Mouse (Mus musculus) cerebellum, adult 18-20 months (tissue): ENCODE measurements at regions not wholly inside any gene's neighbourhood (a gene's known extent, or its start where the extent isn't known, plus 50 kb on each side); places are given as distances from the start of the nearest gene placed in this dataset.

Experiments used
- DNase-seq, 2 experiments: peaks; one replicate each; pipeline ENCODE4 v3.0.0; 2021

DNA sequence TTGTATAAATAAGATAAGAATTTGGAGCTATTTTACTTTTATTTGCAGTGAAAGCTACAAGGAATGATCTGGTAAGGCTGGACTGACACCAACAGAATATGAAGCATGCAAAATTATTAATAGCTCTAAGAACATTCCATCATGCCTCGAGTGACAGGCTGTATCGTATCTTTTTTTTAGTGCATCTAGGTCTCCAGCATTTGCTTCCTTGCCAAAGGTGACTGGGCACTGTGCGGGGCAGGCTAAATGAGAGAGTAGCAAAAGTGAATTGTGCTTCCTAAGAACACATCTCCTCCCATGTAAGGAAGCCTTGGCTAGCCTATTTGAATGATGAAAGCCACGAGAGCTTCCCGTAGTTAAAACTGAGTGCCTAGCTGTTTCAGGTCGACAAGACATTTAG, 261.5 kb upstream of the Ndst3 start:
- DNase-seq: no peak

DNA sequence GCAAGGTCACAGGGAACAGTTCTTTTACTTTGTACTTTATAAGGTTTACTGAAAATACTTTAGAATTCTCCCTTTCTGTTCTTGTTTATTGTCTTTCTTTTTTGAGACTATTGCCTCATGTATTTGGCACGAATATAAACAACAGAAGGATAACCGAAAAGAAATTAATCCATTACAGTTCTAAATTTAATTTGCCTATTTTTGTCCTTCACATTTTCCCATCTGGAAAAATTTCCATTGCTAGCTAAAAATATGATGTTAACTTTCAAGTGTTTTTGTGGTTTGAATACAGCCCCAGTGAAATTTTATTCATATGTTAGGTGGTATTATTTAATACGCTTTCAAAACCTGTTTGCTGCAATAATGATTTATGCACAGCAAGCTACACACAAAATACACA, 276.7 kb upstream of the Ndst3 start:
- no peak for DNase-seq

DNA sequence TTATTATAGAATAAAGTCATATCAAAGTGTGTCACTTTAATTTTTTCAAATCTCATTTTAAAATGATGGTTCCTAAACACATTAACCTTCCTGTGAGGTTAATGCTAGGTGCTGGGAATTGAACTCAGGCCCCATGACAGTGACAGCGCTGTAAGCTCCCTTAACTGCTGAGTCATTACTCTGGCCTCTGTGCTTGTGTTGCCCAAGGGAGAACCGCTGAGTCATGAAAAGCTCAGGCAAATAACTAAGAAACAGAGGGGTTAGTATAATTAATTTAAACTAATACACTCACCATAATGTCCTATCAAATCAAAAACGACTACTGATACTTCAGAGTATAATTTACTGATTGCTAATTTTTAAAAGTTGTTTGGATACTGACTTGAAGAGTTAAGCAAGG, 281.7 kb upstream of the Ndst3 start:
- no peak for DNase-seq

DNA sequence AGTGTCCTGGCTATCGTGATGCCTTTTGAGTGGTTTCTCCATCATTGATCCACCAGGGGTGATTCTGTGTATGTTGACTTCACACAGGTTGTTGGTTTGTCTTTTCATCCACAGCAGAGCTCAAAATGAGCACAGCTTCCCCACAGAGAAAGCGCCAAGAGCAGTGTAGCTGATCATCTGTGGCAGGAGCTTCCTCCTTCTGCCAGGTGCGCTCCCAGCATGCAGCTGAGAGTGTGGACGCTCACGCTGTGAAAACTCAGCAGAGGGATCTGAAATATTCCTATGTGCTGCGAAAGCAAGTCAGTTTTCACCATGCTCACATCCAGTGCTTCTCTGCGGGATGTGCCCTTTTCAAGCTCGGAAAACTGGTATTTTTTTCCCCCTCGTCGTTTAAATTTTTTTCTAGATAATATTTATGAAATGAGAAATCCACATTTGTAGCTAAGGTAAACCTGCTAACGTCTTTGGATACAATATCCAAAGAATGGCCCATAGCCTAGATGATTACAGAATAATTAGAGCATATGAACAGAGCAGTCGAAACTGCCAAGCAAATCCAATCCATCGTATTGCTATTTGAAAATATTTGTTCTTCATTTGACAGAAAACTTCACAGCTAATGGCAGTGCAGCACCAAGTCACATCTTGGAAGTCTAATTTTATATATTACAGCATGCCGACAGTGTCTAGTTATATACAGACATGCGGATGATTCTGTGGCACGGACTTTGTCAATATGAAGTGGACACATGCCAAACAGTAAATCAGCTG, 283.3 kb upstream of the Ndst3 start:
- DNase-seq: peak; percentile 95 to 96

DNA sequence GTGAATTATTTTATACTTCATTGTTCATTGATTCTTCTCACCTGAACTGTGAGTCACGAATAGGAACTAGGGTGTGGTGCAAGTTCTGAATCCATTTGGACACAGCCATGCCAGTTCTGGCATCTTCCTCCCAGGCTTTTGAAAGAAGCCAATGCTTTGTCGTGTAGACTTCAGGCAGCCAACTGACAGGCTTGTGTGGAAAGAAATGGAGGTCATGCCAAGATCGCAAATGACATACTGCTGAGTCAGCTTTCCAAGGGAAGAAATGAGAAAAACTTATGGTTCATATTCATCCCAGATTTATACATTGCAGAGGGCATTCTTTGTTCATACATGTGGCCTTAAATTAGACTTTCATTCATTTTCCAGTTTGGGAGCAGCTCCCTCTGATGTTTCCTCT, 285.8 kb upstream of the Ndst3 start:
- DNase-seq: peak; percentile 32

DNA sequence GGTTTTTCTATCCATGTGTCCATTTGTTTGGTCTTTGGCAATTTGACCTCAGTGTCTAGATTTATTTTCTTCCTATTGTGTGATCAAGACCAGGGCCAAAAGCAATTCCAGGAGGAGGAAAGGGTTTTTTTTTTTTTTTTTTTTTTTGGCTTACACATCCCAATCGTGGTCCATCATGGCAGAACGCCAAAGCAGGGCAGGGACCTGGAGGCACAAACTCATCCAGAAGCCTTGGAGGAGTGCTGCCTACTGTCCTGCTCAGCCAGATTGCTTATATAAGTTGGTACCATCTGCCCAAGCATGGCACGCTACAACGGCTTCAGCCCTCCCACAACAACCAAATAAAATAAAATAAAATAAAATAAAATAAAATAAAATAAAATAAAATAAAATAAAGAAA, 286.5 kb upstream of the Ndst3 start:
- DNase-seq: peak; percentile 72 to 73

DNA sequence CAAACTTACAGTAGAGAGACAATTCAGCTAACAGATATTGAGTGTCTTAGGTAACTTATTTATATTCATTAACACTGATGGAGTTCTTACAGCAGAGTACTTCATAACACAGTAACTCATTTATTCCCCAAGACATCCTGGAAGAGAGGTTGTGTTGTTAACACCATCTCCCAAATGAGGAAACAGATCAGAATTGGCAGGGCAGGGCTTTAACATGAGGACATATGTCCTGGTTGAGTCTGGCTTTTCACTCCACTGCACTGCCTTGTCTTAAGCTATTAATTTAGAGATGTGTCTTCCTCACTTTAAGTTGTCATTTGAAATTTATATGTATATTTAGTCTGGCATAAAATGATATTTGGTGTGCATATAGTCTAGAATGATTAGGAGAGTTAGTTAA, 292.4 kb upstream of the Ndst3 start:
- DNase-seq: no peak

DNA sequence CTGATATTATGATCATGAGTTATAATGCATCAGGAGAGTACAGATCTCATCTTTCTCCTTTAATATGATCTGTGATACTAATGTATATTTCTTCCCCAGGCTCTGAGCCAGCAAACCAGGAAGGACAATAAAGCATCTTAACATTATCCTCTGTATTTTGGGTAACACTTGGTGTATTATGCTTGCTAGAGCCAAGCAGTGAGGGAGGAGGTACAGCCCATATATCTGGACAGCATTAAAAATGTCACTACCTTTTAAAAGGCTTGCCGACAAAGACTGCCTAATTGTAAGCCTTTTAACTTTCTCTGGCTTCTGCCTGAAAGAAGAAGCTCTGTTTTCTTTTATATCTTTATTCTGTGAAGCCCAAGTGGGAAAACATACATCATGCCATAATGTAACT, 292.9 kb upstream of the Ndst3 start:
- DNase-seq: no peak

DNA sequence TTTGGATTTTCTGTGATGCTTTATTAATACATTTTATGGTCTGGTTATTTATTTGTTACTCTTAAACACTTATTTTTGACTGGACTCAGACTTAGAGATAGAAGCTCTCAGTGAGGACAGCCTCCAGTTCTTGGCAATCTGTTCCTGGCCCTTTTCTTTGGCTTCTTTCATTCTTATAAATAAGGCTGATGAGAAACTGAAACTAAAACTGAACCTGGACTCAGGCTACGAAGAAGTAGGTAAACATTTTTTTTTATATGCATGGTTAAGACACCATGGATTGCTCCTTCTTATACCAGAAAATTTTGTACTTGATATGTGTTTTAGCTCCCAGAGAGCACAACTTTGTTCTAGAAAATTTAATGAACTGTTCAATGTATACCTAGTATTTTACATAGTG, 293.4 kb upstream of the Ndst3 start:
- DNase-seq: no peak

DNA sequence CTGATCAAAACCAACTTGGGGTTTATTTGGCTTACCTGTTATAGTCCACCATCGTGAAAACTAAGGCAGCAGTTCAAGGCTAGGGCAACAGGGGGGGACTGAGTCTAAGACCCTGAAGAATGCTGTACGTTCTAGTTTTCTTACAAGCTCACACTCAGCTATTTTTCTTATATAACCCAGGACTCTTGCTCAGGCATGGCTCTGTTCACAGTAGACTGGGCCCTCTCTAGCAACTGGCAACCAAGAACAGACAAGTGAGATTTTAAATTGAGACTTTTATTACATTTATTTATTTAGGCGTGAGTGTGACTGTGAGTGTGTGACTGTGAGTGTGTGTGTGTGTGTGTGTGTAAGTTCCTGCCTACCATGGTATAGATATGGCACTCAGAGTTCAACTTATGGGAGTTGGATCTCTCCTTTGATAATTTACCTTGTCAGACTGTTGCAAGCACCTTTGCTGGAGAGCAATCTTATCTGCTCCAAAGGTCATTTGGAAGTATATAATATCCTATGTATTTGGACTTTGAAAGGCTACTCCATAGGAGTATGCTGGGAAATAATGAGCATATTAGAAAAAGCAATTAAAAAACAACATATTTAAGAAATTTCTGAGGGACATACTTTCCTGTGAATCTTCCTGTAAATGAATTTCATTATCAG, 309.4 kb upstream of the Ndst3 start:
- DNase-seq: no peak

DNA sequence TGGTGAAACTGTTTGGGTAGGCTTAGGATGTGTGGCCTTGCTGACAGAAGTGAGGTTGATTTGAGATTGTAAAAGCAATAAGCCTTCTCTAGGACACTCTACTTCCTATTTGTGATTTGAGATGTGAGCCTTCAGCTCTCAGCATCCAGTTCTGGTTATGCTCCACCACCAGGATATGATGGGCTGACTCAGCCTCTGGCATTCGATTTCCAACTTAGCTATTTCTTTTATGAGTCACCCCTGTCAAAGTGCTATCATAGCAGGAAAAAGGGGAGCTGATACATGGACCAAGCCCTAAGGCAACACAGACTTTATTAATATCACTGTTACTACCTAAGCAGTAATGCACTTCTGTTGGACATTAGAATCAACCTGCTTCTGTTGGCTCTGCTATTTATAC, 310.2 kb upstream of the Ndst3 start:
- no peak for DNase-seq

DNA sequence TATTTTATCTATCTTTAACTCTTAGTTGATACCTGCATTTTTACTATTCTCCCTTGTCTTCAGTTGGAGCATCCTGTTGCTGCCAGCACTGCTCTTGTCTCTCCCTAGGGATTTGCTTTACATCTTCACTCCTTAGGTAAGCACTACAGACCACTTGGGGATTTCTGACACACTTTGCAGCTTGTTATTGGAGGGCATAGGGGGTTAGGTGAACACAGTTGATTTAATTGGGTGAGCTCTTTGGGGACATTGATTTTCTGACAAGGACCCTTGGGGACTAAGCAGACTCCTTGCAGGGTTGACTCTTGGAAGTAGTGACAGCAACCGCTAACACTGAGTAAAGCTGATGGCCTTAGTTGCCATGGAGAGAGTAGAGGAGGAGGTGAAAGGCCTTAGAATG, 309.0 kb upstream of the Tram1l1 start:
- no peak for DNase-seq

DNA sequence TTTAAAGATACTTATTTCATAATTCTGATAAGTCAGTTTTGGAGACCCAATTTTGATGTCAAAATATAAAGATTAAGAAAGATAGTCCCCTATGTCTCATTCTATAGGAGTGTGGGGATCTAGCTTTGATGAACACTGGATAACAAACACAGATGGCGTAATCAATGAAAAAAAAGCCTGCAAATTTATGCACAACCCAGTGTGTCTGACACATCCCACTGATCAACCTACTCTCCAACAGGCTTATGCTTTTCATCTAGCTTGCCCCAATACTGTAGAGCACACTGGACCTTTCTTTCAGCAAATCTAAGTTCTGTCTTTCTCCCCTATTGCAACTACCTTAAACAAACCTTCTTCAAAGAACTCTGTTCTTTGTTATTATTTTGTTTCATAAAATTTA, 302.0 kb upstream of the Tram1l1 start:
- no peak for DNase-seq

DNA sequence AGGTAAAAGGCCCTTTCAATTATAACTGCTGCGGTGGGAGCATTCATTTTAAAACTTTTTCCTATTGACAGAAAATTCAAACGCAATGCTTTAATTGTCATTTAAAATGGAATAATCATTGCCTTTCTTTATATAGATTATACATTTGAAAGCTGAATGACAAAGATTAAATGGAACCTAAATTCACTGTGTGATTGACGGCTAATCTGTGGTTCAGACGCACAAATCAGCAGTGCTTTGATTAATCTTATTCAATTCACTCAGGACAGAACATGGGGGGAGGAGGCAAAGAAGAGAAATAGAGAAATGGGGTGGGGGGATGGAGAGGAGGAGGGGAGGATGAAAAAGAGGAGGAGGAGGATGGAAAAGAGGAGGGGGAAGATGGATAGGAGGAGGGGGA, 294.5 kb upstream of the Tram1l1 start:
- DNase-seq: no peak

DNA sequence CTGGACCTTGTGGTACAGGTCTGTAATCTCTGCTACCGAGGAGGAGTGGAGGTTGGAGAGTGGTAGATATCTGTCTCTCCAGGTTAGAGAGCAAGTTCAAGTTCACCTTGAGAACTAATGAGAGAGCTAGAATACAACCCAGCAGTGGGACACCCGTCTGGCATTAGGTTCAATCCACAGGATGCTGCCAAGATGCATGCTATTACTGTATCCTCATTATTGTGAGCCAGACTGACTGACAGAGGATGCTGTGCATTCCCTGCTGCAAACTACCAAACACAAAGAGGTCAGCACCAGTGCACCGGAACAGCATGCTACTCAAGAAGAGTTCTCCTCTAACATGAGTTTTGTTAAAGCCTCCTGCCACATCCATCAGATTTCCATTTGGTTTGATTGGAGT, 253.6 kb upstream of the Tram1l1 start:
- DNase-seq: no peak

DNA sequence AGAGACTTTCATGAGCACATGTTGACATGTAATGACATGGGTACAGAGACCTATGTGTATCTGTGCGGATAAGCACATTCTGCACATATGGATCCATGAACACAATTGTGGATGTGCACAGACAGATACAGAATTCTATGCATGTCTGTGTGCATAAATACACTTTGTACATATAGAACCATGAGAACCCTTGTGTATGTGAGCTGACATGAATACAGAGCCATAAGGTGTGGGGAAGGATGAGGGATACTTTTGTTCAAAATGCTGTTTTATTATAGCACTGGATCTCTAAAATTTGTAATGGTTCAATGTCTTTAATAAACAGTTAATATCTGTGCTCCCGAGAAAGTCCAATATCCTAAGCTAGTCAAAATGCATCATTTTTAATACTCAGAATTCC, 253.1 kb upstream of the Tram1l1 start:
- DNase-seq: no peak

DNA sequence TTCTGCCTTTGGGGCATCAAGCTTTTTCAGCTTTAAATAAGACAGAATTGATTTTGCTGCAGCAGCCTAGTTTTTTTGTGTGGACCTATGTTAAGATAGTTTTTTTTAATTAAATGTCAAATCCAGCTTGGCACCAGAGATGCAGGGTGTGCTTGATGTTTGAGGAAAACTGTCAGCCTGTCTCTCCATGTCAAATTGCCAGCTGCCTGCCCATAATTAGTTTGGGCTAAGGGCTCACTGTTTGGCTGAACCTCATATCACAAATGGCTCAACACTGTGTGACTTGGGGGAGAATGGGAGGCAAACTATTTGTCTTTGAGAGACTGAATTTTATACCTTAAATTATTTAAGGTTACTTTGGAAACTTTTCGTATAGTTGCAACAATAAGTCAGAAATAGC, 252.7 kb upstream of the Tram1l1 start:
- DNase-seq: no peak

DNA sequence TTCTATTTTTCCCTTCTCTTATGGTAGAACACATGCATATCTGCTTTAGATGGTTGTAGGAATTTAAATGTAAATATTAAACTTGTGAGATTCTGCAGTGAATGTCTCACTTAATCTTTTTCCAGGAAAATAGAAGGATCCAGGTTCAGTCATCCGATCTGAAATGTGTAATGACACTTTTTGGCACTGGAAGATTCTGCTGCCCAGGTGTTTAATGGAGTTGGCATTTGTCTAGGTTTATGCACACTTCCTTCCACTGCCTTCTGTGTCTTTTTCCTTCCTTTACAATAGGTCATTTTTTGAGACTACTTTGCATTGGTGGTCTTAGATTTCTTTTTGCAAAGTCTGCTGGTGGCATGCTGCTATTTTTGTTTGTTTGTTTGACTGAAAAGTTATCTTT, 251.5 kb upstream of the Tram1l1 start:
- peak; percentile 32 to 34 for DNase-seq

DNA sequence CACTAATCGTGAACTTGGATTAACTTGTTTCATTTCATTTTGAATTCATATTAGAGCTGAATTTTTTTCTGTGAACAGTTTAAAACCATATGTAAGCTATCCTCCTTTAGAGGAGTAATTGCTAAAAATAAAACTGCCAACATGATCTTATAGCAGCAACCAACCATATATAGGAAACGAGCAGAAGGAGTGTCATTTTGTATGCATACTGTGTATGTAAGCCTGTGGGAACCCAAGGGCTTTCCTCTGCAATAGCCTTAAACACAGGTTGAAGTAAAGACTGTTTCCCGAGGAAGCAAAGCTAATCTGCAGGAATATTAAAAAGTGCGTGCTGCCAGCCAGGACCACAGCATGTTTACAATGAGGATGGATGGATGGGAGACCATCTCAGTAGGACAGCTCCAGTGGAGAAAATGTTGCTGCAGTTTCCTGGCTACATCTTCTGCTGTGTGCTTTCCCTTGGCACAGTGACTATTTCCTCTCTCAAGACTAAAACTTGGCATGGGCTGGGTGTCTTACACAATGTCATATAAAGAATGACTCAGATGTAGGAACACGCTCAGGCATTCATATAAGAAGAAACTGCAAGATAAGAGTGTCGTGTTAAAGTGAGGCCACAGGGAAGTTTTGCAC, 244.6 kb upstream of the Tram1l1 start:
- peak; percentile 14 to 17 for DNase-seq

DNA sequence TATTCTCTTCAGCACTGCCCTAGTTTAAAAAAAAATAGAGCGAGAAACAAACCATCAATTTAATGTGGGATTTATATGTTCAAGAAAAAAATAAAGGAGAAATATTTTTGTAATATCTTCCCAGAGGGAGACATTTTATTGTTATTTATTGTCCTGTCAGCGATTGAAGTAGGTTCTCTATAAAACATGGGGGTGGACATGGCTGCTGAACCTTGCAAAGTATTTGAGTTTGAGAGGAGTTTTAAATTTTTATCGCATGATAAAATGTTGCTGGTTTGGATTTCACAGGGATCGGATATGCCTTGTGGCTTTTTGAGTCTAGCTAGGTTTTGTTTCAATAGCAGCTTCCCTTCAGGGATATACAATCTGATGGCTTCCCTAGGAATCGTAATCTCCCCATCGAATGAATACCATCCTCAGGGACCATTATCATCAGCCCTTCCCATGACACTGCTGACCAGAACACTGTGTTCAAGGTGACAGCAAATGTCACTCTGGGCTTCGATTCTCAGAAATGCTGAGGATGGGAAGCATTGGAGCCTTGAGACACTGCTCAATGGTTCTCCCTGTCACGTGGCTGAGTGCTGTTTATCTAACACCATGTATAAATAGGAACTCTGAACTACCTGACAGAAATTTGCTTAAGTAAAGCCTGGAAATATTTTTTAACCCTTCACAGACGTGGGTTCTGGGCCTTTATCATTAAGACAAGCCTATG, 228.1 kb upstream of the Tram1l1 start:
- DNase-seq: no peak

DNA sequence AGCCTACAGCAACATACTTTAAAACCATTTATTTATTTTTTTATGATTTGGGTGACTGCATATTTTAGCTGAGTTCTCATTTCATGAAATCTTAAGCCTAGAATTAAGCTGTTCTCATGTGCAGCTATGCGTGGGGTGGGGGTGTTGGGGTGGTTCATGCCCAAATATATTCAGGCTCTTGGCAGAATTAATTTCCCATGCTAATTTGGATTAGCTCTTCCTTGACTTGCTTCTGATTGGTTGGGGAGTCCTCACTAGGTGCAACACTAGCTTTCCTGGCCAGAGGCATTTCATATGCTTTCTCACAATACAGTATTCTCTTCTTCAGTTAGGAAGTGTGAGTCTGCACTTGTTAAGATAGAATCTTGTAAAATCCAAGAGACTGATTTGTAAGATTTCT, 206.7 kb upstream of the Tram1l1 start:
- DNase-seq: no peak

DNA sequence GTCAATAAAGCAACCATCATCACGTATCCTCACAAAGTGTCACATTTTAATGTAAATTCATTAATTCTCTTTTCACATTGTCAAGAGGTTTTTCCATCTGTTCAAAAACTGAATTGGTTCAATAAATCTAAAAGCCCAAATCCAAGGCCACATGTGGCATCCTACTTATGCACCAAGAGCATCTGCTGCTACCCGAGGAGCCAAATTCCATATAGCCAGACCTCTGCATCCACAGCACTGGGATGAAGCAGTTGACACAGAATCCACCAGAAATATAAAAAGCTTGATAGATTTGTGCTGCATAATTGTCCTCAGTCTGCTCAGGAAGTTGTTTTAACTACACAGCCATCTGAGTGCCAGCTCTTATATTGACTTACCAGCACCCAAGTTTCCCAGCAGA, 164.4 kb upstream of the Tram1l1 start:
- DNase-seq: no peak

DNA sequence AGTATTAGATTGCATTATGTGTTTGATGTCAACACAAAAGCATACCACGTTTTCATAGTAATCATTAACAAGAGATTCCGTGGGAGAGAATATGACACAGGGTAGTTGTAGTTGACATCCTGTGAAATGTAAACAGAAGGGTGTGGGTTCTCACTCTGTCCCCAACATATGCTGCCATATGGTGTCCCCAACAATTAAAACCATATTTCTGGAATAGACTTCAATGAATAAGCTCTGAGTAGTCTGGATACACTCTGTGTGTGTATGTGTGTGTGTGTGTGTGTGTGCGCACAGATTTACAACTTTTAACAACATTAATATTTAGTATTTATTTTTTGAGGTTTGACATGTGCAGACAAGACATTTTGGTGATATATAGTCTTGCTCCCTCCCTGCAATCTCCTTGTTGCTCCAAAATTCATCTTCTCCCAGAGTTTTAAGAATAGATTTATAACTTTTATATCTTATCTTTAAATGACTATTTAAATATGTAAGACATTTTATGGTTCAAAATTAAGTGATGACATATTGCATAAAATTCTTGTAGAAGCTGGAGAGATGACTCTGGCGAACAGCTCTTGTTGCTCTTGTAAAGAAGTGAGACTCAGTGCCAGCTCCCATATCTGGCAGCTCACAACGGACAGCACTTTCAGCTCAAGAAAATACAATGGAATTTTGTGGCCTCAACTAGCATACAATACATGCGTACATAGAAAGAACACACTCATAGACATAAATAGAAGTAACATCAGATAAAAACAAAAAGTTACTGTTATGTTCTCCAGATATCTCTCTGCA, 162.6 kb upstream of the Tram1l1 start:
- peak in 1 of 2 experiments; percentile 15 for DNase-seq
